17 mouse cellular contexts compared by ENCODE assay signal in genomic region chr14:88805699-88806098, GRCm38 (mm10).
"Had no signal": no experiment of that assay in that cellular context is flagged by ENCODE, and none has a peak within 500 bp of the region (broad histone marks: within the 10 kb centered on the region; RNA-seq: fewer than 3 reads in every experiment).

No protein-coding gene starts in this region.

- DNase-seq: kidney, postnatal 25 days; layer of hippocampus, adult 9-11 months; liver; lung, adult 18-20 months; lung, postnatal 10 days; lung, postnatal 36 days; thymus, adult 2 months; thymus, postnatal 14 days; thymus, postnatal 4 days had no signal

- H3K4me2 ChIP-seq: limb, embryonic 13.5 days; liver, embryonic 12.5 days; liver, embryonic 15.5 days; lung, embryonic 15.5 days; midbrain, embryonic 15.5 days had no signal

- H3K9me3 ChIP-seq: limb, embryonic 10.5 days; limb, embryonic 13.5 days; liver, embryonic 12.5 days; liver, embryonic 15.5 days; lung, embryonic 15.5 days; midbrain, embryonic 15.5 days had no signal

- H3K27me3 ChIP-seq: limb, embryonic 13.5 days; liver, embryonic 12.5 days; liver, embryonic 15.5 days; lung, embryonic 15.5 days; midbrain, embryonic 15.5 days had no signal

- H3K36me3 ChIP-seq: limb, embryonic 10.5 days; limb, embryonic 13.5 days; liver, embryonic 12.5 days; liver, embryonic 15.5 days; lung, embryonic 15.5 days; midbrain, embryonic 15.5 days had no signal

- H3K4me1 ChIP-seq: limb, embryonic 10.5 days; limb, embryonic 13.5 days; liver, embryonic 12.5 days; liver, embryonic 15.5 days; lung, embryonic 15.5 days; midbrain, embryonic 15.5 days had no signal

- H3K9ac ChIP-seq: limb, embryonic 13.5 days; liver, embryonic 12.5 days; liver, embryonic 15.5 days; lung, embryonic 15.5 days; midbrain, embryonic 15.5 days had no signal

- H3K27ac ChIP-seq: kidney, postnatal 0 days; layer of hippocampus, adult 2 months; limb, embryonic 10.5 days; limb, embryonic 13.5 days; liver, embryonic 12.5 days; liver, embryonic 15.5 days; lung, embryonic 15.5 days; midbrain, embryonic 15.5 days had no signal

- ATAC-seq: liver, embryonic 12.5 days; midbrain, embryonic 15.5 days had no signal

- H3K4me3 ChIP-seq: layer of hippocampus, adult 2 months; limb, embryonic 10.5 days; limb, embryonic 13.5 days; liver, embryonic 12.5 days; liver, embryonic 15.5 days; lung, embryonic 15.5 days; midbrain, embryonic 15.5 days had no signal
